Mouse (Mus musculus) lung, adult 2 months (tissue): Measurements from ENCODE around the gene Anxa11.

Experiments
- CTCF ChIP-seq: fragments of 200-500 bp; IDR thresholded peaks from 2 replicates; pipeline ENCODE4 v1.5.1; 2011; ENCODE audit warnings: mild to moderate bottlenecking, low read length, control low read depth; ENCODE audit not compliant: insufficient read depth
- POLR2A ChIP-seq: fragments of 200-500 bp; IDR thresholded peaks from 2 replicates; pipeline ENCODE4 v1.6.1; 2011; ENCODE audit warnings: low read depth, mild to moderate bottlenecking, control low read depth, low read length, borderline replicate concordance; ENCODE audit errors: extremely low read depth

DNA sequence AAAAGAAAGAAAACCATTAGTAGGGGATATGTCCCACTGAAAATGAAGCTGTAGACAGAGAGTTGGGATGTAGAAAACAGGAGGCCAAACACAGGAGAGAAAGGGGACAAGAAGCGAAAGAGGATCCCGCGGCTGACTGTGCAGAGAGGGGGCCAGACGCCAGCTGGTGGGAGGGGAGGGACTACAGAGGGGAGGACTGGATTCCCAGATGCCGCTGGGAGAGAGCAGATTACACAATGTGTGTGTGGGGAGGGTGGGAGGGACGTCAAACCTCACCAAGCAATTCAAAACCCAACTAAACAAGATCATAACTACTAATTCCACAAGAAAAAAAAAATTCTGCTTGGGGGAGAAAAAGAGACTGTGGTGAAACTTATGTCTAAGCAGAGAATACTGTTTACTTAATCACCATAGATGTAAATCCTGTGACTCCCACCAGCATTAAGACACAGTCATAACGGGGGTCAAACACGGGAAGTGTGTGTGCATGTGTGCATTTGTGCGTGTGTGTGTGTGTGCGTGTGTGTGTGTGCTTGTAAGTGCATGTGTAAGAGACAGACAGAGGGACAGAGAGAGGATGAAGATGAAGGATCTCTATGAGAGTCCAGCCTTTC, 46.3 kb upstream of the Anxa11 start:
- TF ChIP-seq POLR2A (peak; percentile 43; the same call in 1 of the 2 replicates), CTCF (no peak)
